Mouse (Mus musculus): Measurements from ENCODE around the gene Hhatl.

DNA sequence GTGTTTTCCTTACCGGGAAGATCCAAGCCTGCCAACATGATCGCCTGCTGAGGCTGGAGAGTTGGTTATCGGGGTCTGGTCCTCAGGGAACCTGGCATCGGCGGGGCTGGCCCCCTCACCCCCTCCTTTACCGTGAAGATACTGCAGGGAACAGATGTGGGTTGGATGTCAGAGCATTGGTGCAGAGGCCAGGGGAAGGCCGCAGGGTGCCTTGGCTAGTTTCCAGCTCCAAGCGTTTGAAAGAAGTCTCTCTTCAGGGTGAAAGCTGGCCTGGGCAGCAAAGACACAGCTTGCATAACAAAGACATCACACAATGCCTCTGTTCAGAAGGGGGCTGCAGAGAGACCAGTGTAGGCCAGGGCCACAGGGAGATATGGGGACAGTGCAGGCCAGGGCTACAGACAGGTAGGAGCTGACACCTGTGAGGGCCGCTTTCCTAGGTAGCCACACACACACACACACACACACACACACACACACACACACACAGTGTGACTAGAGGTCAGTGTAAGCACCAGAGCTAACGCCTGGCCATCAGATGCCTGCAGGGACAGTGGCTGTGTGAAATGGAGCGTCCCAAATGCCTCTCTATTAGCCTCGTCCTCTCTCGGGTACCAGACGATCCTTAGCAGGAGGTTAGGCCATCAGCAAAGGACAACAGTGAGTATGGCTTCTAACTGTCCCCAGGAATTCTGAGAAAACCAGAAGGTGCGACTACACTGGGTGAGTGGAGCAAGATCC, 17.9 kb upstream of the Hhatl start:
- TF ChIP-seq POLR2A (IDR thresholded peaks at IDR 0.05; ENCODE audit: insufficient read depth, low read depth, low read length) (no peak), CTCF (IDR thresholded peaks at IDR 0.05) (no peak)
